Mouse (Mus musculus) left cerebral cortex, postnatal 14 days (tissue): ENCODE measurements at regions not wholly inside any gene's neighbourhood (a gene's known extent, or its start where the extent isn't known, plus 50 kb on each side); places are given as distances from the start of the nearest gene placed in this dataset.
A peak's percentile ranks its signal among the peaks of the same experiment; 100 is the strongest.

Experiments
- DNase-seq, 2 experiments: peaks; one replicate each; pipeline ENCODE4 v3.0.0; 2021 to 2022; ENCODE audit warnings: low spot score in 2 of 2, mixed read lengths in 1 of 2
- intact Hi-C: fragments of 180-260 bp; cut with DNase I; formaldehyde crosslinking; loops from one replicate; pipeline ENCODE4 v1.15.1; 2025

GRCm38 (mm10) chr11:54195954-54196353, 53.5 kb downstream of the Csf2 start:
- peak; percentile 12 to 17 for DNase-seq
- intact Hi-C loops = no loop called here

- intact Hi-C loops = no loop called here
- DNase-seq = no peak
These were observed 54.7 kb downstream of the Csf2 start for GRCm38 (mm10) chr11:54194733-54195132.

- intact Hi-C loops = no loop called here
- DNase-seq = no peak
These were observed 57.2 kb downstream of the Csf2 start for GRCm38 (mm10) chr11:54192275-54192674.

DNA sequence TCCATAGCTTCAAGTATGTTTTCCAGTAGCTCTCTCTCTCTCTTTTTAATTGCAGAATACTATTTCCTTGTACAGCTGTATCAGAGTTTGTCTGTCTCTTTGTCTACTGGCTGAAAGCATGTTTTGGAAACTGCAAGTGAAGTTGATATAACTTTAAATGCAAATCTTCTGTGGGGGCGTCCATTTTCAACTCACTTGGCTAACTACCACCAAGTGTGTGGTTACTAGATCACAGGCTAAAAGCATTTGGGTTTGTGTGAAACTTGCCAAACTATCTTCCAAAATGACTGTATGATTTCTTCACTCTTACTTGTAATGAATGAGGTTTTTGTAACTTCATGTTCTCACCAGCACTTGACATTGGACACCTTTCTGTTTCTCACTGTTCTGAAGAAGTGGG, 61.6 kb downstream of the Csf2 start:
- intact Hi-C loops = no loop called here
- DNase-seq = no peak

DNA sequence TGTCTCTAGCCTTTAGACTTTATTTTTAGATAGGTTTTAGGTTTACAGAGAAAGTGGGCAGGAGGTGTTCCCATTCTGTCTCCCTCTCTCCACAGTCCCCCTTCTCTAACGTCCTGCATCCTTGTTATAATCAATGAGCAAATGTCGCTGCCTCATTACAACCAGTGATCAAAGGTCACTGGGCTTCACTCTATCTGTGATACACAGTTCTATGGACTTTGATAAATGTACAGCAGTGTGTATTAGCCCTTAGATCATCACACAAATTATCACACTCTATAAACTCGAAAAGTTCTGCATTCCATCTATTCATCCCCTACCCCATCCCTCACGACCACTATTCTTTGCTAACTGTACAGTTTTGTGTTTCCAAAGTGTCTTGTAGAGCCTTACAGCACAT, 62.1 kb downstream of the Csf2 start:
- DNase-seq = no peak
- intact Hi-C loops = no loop called here

DNA sequence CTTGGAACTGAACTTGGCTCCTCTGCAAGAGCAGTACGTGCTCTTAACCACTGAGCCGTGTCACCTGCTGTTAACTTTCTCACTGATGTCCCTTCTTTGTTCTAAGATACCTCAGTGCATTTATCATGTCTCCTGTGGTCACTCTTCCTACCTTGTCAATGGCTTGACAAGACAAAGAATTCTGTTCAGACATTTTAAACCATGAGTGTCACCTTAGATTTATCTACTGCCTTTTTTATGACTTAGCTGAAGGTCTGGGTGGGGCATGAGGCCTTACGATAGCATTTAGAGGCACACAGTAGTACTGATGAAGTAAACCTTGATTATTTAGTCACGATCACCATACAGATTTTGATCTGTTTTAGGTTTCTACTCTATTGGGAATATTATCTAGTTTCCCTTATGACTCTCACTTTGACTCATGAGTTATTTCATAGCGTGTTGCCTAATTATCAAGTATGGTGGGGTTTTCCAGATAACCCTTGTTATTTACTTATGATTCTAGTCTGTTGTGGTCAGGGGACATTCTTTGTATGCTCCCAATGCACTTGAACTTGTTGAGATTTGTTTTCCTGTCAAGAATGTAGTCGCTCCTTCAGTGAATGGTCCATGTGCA, 63.6 kb downstream of the Csf2 start:
- intact Hi-C loops = no loop called here
- DNase-seq = no peak

- intact Hi-C loops = no loop called here
- no peak for DNase-seq
These were observed 67.7 kb downstream of the Csf2 start for GRCm38 (mm10) chr11:54181696-54182323.
